Mouse (Mus musculus) fat pad, adult 2 months (tissue): ENCODE data around the gene Sdha.
A peak's percentile ranks its signal among the peaks of the same experiment; 100 is the strongest.

Experiments
- DNase-seq: peaks from one replicate; pipeline ENCODE4 v3.0.0-alpha.2; 2011; ENCODE audit warnings: low read depth, low spot score; ENCODE audit errors: extremely low read depth

Gene Sdha

DNA sequence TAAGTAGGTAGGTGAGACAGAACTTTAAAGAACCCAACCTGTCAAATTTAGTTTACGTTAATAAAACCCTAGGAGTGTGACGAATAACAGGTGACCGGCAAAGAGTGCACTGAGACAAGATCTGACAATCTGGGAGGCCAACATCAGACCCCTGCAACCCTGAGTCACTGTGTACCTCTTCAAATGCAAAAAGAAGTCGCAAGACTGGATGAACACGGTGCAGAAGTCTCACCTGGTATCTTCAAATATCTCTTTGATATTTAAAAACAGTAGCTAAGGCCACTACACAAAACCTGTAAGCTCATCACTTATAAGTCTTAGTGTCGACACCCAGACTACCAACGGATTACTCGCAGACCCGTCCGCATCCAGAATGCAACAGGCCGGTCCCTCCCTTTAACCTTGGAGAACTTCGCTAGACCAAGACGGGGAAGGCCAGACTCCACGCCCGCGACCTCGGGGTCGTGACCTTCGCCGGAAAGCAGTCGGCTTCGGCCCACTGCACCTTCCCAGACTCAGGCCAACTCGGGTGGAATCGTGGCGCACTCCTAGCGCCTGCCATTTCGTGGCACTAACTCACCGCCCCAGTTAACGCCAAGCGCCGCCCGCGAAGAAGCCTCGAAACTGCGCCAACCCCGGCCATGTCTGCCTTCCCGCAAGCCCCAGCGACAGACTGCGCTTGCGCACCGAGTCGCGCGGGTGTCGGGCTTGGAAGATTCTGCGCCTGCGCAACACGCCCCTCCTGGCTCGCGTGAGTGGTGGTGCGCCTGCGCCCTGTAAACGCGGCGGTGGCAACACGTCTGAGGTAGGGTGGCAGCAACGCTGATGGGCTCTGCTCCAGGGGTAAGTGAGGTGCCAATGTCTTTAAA lies at the start of gene Sdha, which contains the start of gene Ccdc127:
TSS of gene Sdha (minus strand) at position 715 of the 869 bp plus-strand sequence.
TSS of gene Ccdc127 (plus strand) at position 744 of the 869 bp plus-strand sequence.
- no peak for DNase-seq

- no peak for DNase-seq
Observed at GRCm38 (mm10) chr13:74399298-74399839, 49.3 kb upstream of the Sdha start, which contains the start of gene Ftl1-ps1. TSS of gene Ftl1-ps1 (plus strand) at chr13:74399694.

GRCm38 (mm10) chr13:74391156-74391555 lies 41.1 kb upstream of the Sdha start:
- no peak for DNase-seq

DNA sequence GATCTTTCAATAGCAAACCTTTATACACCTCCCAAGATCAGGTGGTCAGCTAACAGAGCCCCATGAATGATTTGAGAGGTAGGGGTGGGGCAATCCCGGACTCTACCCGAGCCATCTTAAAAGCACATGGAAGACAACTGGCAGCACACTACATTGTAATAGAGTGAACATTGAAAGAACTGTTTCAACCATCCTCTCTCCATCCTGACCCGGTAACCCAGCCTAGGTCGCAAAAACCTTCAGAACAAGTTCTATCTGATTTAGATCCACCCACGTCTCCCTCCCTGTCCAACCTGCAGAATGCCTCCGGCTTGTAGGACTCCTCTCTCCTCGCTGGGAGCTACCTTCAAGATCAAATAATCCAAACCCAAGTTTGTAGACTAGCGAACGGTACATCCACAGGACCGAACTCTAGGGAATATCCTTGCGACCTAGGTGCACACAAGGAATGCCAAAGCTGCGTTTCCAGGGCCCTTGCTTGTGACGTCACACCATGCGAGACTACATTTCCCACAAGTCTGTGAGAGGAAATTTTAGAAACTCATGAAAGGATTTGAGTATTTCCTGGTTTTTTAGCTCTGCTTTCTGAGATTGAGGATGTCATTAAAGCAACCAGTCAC lies 40.4 kb upstream of the Sdha start, which contains the start of gene Zfp72:
TSS of gene Zfp72 (minus strand) at position 466 of the 620 bp plus-strand sequence.
- peak; percentile 25 for DNase-seq

GRCm38 (mm10) chr13:74389730-74390129 lies 39.6 kb upstream of the Sdha start:
- DNase-seq = no peak

GRCm38 (mm10) chr13:74382289-74382688 lies 32.2 kb upstream of the Sdha start:
- DNase-seq = no peak

DNA sequence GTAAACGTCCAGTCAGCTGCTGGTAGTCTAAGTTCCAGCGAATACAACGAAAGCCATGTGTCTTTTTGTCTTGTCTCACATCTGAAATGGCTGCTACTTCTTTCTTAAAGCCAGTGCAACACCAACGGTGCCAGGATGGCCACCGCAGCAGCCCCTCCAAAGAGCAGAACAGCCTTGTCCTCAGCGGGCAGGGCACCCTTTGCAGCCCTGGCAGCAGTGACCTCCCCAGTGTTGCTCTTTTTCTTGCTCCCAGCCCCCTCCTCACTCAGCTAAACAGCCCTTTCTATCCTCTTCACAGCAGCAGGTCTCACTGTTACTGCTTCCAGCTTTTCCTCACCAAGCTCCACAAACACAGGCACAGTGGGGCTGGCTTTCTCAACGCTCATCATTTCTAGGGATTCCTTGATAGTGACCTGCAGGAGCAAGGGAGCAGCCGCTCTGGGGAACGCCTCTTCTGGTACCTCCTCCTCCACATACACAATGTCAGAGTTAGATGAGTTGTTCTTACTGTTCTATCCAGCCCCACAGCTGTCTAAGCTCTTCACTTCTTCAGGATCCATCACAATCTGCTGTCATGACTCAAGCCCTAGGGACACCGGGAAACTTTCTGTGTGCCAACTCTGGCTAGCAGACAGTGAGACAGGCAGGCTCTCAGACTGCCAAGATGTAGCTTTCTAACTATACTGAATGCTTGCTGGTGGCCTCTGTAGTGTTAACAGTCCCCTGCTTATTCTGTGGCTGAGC lies 31.6 kb upstream of the Sdha start:
- DNase-seq = no peak

- no peak for DNase-seq
Observed at GRCm38 (mm10) chr13:74363859-74364235, 13.8 kb upstream of the Sdha start, which contains the start of gene Lrrc14b. TSS of gene Lrrc14b (minus strand) at chr13:74364005.

- DNase-seq = no peak
Observed at GRCm38 (mm10) chr13:74363176-74363858, 13.2 kb upstream of the Sdha start.

GRCm38 (mm10) chr13:74362218-74362617 lies 12.1 kb upstream of the Sdha start:
- DNase-seq = no peak

- DNase-seq = no peak
Observed at GRCm38 (mm10) chr13:74356491-74356890, 6.4 kb upstream of the Sdha start.

DNA sequence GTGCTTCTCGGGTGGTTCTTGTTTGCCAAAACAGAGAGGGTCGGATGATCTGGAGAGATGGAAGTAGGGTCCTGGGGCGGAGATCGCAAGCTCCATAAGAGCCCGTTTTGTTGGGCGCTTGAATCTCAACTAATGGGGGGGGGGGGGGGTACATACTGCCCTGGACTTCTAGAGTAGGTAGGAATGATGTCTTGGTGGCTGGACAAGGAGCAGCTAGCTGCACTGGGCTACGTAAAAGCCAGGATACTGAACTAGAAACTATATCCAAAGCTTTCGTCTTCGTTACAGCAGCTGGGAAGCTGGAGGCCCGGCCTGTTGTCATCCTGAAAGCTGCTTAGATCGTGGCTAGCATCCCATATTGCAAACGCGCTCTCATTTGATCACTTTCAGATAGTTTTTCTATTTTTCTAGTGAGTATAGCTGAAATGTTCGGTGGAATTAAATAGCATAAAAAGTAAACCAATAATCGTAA lies 391 bp upstream of the Sdha start:
- no peak for DNase-seq

- DNase-seq = no peak
Observed at GRCm38 (mm10) chr13:74341036-74341435, 9.0 kb downstream of the Sdha start.

- DNase-seq = no peak
Observed at GRCm38 (mm10) chr13:74329321-74329720, 20.8 kb downstream of the Sdha start.

GRCm38 (mm10) chr13:74317170-74317849 lies 32.8 kb downstream of the Sdha start, which contains the start of gene Pdcd6:
TSS of gene Pdcd6 (minus strand) at chr13:74317580.
- peak; percentile 66 for DNase-seq

DNA sequence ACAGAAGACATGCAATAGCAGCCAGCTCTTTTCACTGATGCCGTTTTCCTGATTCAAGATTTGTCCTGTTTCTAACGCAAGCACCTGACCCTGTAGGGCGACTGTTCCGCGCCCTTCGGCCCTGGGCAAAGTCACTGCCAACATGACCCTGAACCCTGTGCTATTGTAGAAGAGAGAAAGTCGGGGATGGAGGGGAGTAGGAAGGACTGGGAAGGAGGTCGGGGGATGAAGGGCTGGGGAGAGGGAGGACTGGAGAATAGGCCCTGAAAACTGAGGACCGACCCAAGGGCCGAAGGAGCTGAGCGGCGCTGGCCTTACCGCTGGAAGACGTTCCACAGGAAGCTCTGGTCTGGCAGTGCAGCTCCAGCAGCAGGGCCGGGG lies 33.3 kb downstream of the Sdha start:
- no peak for DNase-seq

DNA sequence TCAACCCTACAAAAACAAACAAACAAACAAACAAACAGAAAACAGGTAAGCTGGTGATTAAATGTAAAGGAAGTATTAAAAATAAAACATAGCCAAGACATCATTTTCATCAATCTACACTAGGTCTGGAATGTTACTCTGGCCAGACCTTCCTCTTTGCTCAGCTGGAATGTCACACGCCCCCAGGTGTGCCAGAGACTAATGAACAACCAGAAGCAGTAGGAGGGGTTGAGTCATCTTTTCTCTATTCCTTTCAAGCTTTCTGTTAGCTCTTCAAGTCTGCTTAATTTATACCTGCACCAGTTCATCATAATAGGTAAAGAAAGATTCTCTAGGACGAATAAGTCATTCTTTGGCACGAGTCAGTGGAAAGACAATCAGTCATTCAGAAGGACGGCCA lies 33.7 kb downstream of the Sdha start:
- DNase-seq = no peak

- no peak for DNase-seq
Observed at GRCm38 (mm10) chr13:74314616-74315015, 35.5 kb downstream of the Sdha start.

GRCm38 (mm10) chr13:74305780-74306179 lies 44.3 kb downstream of the Sdha start:
- no peak for DNase-seq

GRCm38 (mm10) chr13:74305380-74305779 lies 44.7 kb downstream of the Sdha start:
- no peak for DNase-seq
